Mouse (Mus musculus): ENCODE measurements around the gene Rai14.

GRCm38 (mm10) chr15:10704328-10704727 is 10.1 kb downstream of the Rai14 start:
- TF ChIP-seq CTCF (IDR thresholded peaks at IDR 0.05 in 2 of 3, conservative IDR thresholded peaks at IDR 0.05 in 1 of 3; ENCODE audit: control insufficient read depth in 1 of 3, insufficient read depth in 1 of 3, low read depth in 2 of 3, low read length in 3 of 3, poor library complexity in 1 of 3, severe bottlenecking in 1 of 3) (no peak), MYB (IDR thresholded peaks at IDR 0.05; ENCODE audit: low read depth, low read length) (no peak), POLR2A (IDR thresholded peaks at IDR 0.05; ENCODE audit: control insufficient read depth in 1 of 2, insufficient read depth in 1 of 2, low read depth in 1 of 2, low read length in 2 of 2, poor library complexity in 1 of 2) (no peak), E2F4 (IDR thresholded peaks at IDR 0.05; ENCODE audit: borderline replicate concordance, low read depth, low read length) (no peak), HCFC1 (IDR thresholded peaks at IDR 0.05; ENCODE audit: low read depth, low read length) (no peak), USF1 (IDR thresholded peaks at IDR 0.05; ENCODE audit: low read depth, low read length) (no peak), MYC (IDR thresholded peaks at IDR 0.05; ENCODE audit: low read depth, low read length) (no peak)

All from MEL (cell line).